Mouse (Mus musculus) olfactory bulb, adult 2 months (tissue): ENCODE results near the gene Sap30l.

Experiments
- CTCF ChIP-seq: fragments of 200-500 bp; IDR thresholded peaks from 2 replicates; pipeline ENCODE4 v1.5.1; 2012; ENCODE audit warnings: low read depth, mild to moderate bottlenecking, low read length, moderate library complexity; ENCODE audit not compliant: insufficient read depth
- POLR2A ChIP-seq: fragments of 200-500 bp; IDR thresholded peaks from 2 replicates; pipeline ENCODE4 v1.6.1; 2012; ENCODE audit warnings: mild to moderate bottlenecking, low read depth, low read length, moderate library complexity; ENCODE audit not compliant: insufficient read depth

GRCm38 (mm10) chr11:57819999-57820581, 18.7 kb downstream of the Sap30l start:
- TF ChIP-seq CTCF, result peak; percentile 78
- TF ChIP-seq POLR2A, result no peak
